Mouse (Mus musculus) left cerebral cortex, postnatal 14 days (tissue): ENCODE results near the gene Psmd1. TPM values are rescaled to one million over a fixed set of nuclear protein-coding genes. Genes with fewer than 3 reads are reported as not detected.
A peak's percentile ranks its signal among the peaks of the same experiment; 100 is the strongest.

ENCODE experiments used
- DNase-seq, 2 experiments: peaks; one replicate each; pipeline ENCODE4 v3.0.0; 2021 to 2022; ENCODE audit warnings: low spot score in 2 of 2, mixed read lengths in 1 of 2
- intact Hi-C: fragments of 180-260 bp; cut with DNase I; formaldehyde crosslinking; loops from one replicate; pipeline ENCODE4 v1.15.1; 2025
- total RNA-seq, 2 experiments: library from RNA; stranded (reverse); gene quantifications; 2 replicates each; pipeline ENCODE4 v1.2.3; 2021

Psmd1 gene
- total RNA-seq, 2 experiments from 2014 or later: 110 to 112 TPM

- DNase-seq: no peak
- intact Hi-C loops: no loop called here
Observed at GRCm38 (mm10) chr1:86152618-86153017, 88.4 kb downstream of the Psmd1 start.

DNA sequence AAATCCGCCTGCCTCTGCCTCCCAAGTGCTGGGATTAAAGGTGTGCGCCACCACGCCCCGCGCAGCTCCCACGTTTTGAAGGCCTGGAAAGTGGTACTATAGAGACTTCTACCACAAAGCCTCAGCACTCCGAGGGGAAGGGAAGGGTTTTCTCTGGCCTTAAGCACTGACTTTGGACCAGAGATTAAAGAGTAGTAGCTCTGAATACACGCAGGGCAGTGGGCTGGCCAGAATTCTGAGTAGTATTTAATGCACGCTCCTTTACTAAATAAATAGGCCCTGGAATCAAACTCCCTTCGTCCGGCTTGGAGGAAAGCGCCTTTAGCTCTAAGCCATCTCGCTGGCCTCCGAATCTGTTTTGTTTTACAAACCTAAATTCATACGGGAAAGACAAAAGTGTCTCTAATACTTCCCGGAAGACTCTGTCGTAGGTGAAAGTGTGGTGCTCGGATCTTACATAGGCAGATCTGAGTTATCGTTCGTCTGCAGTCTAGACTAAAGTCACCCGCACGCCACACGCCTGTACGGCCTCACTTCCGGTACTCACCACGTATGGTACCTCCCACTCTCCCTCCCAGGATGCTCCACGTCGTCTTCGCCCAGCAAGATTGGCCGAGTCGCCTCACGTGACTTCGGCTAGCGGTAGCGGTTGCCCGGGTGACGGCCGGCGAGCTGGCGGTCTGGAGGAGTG is 90.1 kb downstream of the Psmd1 start, which contains the start of gene Armc9:
TSS of gene Armc9 (plus strand) at position 648 of the 691 bp plus-strand sequence.
- intact Hi-C loops: no loop called here
- DNase-seq: peak; percentile 97

GRCm38 (mm10) chr1:86154824-86155164 is 90.6 kb downstream of the Psmd1 start:
- intact Hi-C loops: no loop called here
- DNase-seq: no peak

GRCm38 (mm10) chr1:86156075-86156474 is 91.9 kb downstream of the Psmd1 start:
- DNase-seq: no peak
- intact Hi-C loops: no loop called here

DNA sequence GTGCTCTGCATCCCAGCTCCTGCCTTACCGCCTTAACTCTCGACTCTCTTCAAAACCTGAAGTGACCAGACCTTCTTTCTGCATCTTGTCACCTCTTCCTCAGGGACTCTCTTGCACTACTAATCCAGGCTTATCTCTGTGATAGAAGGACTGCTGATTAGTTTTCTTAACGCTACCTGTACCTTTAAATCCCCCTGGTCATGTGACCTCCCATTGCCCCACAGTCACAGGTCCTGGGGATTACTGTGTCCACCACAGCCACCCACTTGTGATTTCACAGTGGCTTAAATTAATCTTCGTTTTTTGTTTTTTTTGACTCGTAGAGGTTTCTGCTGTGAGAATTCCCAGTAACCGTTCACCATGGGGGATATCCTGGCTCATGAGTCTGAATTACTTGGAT is 92.4 kb downstream of the Psmd1 start:
- intact Hi-C loops: no loop called here
- no peak for DNase-seq

DNA sequence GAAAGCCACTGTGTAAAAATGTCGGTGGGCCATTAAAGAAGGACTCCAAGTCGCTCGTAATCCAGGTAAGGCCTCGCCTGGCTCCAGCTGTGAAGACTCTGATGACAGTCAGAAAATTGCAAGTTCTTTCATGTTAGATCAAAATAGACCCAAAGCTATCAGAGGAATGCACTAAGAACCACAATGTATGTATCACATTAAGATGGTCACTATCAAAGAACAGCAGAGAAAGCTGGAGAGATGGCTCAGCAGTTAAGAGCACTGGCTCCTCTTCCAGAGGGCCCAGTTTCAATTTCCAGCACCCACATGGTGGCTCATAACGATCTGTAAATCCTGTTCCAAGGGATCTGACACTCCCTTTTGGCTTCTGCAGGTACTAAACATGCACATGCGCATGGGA is 95.9 kb downstream of the Psmd1 start:
- DNase-seq: no peak
- intact Hi-C loops: no loop called here

- no peak for DNase-seq
- intact Hi-C loops: no loop called here
Observed at GRCm38 (mm10) chr1:86160479-86160878, 96.3 kb downstream of the Psmd1 start.

DNA sequence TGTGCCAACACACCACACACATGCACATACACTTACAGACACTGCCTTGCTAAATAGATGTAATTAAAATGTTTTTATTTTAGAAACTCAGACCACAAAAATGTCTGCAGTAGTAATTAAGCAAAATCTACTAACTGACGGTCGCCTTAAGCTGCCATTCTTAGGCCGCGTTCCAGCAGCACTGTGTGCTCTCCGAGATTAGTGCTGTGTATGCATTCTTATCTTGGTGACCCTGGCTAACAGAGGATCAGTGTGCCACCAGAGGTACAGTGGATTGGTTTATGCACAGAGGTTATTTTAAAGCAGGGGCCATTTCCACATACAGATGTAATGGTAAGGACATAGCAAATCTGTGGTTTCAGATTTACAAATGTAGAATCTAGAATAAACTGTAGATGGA is 96.9 kb downstream of the Psmd1 start:
- intact Hi-C loops: no loop called here
- DNase-seq: no peak

GRCm38 (mm10) chr1:86174602-86175001 is 110.4 kb downstream of the Psmd1 start:
- DNase-seq: no peak
- intact Hi-C loops: no loop called here

- no peak for DNase-seq
- intact Hi-C loops: no loop called here
Observed at GRCm38 (mm10) chr1:86176066-86176465, 111.9 kb downstream of the Psmd1 start.

- intact Hi-C loops: loop anchor here (2.0 kb wide), 1 partner anchor 160 kb away; no protein-coding TSS in a partner anchor
- peak; percentile 85 to 89 for DNase-seq
Observed at GRCm38 (mm10) chr1:86178462-86179253, 114.5 kb downstream of the Psmd1 start.

DNA sequence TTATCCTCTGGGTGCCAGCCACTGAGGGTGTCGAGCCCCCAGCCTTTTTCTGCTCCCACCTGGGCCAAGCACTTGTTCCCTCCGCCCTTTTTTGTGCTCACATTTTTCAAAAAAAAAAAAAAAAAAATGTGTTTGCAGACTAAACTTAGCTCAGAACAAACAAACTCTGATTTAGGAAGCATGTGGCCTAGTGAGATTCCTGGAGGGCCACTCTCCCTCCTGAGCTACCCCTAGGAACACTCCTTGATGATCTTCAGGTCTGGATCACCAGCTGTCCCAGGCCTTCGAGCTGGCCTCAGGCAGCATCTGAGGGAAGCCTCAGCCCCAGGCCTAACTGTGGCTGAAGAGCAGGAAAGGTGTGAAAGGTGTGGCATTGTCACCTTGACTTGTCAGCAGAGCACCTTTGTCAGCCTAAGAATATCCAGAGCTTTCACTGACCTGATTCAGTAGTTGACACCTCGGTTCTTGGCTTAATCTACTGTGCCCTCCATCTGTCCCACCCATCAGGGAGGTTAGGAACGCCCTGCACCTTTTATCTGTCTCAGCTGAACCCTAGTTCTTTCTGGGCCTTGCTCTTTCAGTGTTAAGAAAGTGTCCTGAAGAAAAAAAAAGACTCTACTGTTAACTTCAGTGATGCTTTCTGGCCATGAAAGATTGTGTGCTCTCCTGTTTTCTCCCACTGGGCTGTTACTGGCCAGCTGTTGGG is 118.0 kb downstream of the Psmd1 start:
- no peak for DNase-seq
- intact Hi-C loops: no loop called here

- intact Hi-C loops: no loop called here
- DNase-seq: no peak
Observed at GRCm38 (mm10) chr1:86183577-86184263, 119.5 kb downstream of the Psmd1 start.

DNA sequence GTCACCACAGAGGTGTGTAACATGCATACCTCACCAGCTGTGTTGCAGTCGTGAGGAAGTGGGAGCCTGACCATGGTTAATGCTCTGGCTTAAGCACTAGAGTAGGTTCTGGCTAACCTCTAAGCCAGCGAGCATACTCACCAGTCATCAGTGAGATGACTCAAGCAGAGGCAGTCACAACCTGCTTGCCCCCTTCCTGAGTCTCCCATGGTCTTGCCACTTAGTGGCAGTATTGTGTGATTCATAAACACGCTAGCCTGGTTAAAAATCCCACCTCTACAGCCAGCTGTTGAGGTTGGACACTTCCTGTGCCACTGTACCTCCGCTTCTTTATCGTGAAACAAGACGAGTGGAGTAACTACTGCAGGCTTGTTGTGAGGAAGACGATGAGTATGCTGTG is 122.6 kb downstream of the Psmd1 start:
- DNase-seq: no peak
- intact Hi-C loops: no loop called here

- DNase-seq: no peak
- intact Hi-C loops: no loop called here
Observed at GRCm38 (mm10) chr1:86187856-86188255, 123.7 kb downstream of the Psmd1 start.

- intact Hi-C loops: no loop called here
- DNase-seq: no peak
Observed at GRCm38 (mm10) chr1:86188271-86188670, 124.1 kb downstream of the Psmd1 start.
